Mouse (Mus musculus) stomach, embryonic 15.5 days (tissue): ENCODE measurements around the gene Zfp131. TPM values are rescaled to one million over a fixed set of nuclear protein-coding genes. Genes with fewer than 3 reads are reported as not detected.

ENCODE experiments used
- polyA plus RNA-seq: library from polyadenylated mRNA; unstranded; fragments of >200 nt; fragmentation: Nextera tagmentation; extraction: Ambion mirVana; gene quantifications from 2 replicates; pipeline ENCODE4 v1.2.1, GENCODE M21; 2015

Zfp131 gene
- polyA plus RNA-seq, 1 experiment from 2014 or later = 32.4 TPM

Other genes with a start within 250 kb of the Zfp131 start
- 0.10 and 0.13 TPM in 2 replicates for gene Ccl28, start 167.1 kb downstream of the Zfp131 start, polyA plus RNA-seq
- 183 and 196 TPM in 2 replicates for gene Hmgcs1, start 100.5 kb downstream of the Zfp131 start, polyA plus RNA-seq
- 0.67 and 0.71 TPM in 2 replicates for gene Nim1k, start 35.0 kb downstream of the Zfp131 start, polyA plus RNA-seq
- gene AF067063, start 39.3 kb upstream of the Zfp131 start, polyA plus RNA-seq = not detected in 2 replicates
- not detected in 2 replicates for gene D13Ertd608e, start 45.1 kb upstream of the Zfp131 start, polyA plus RNA-seq
- not detected in 2 replicates for gene Tcstv1, start 103.9 kb upstream of the Zfp131 start, polyA plus RNA-seq
- gene Gm21761, start 138.4 kb upstream of the Zfp131 start, polyA plus RNA-seq = not detected in 2 replicates
- gene B020031M17Rik, start 159.9 kb upstream of the Zfp131 start, polyA plus RNA-seq = not detected in 2 replicates
- gene Gm36079, start 236.1 kb upstream of the Zfp131 start, polyA plus RNA-seq = not detected in 2 replicates